In genomic region chr8:54581436-54581835, GRCm38 (mm10) we compare ENCODE assay signal across 28 mouse cellular contexts. TPM values are rescaled to one million over a fixed set of nuclear protein-coding genes. Genes with fewer than 3 reads are reported as not detected.
DNase-seq lines count a peak whose midpoint lies in the region; TF ChIP-seq lines count a peak whose summit lies in the region.
"Had no signal": no experiment of that assay in that cellular context is flagged by ENCODE, and none has a peak within 500 bp of the region (broad histone marks: within the 10 kb centered on the region; RNA-seq: fewer than 3 reads in every experiment).

No protein-coding gene starts in this region.

- H3K4me2 ChIP-seq in CH12.LX (ENCODE audit: insufficient read depth, low read depth, poor library complexity, severe bottlenecking): peak overlapping the region; percentile 51
- H3K4me2 ChIP-seq: forebrain, embryonic 13.5 days; heart, embryonic 12.5 days; heart, embryonic 15.5 days; hindbrain, embryonic 12.5 days; hindbrain, embryonic 15.5 days had no signal

- in situ Hi-C loops in CH12.LX (cut with MboI; ENCODE audit: low pct_ligation_motif_present, low pct_unique_long_range_greater_than_20kb, low sequenced_read_pairs): no loop called here

- H3K36me3 ChIP-seq in CH12.LX (replicated peaks in 1 of 2; ENCODE audit: control insufficient read depth in 1 of 2, insufficient read depth in 1 of 2, low read length in 1 of 2): no peaks in the 10 kb centered on the region
- H3K36me3 ChIP-seq: forebrain, embryonic 10.5 days; G1E; heart, embryonic 12.5 days; heart, embryonic 15.5 days; hindbrain, embryonic 12.5 days; hindbrain, embryonic 15.5 days had no signal

- no peaks in the 10 kb centered on the region for H3K27me3 ChIP-seq in CH12.LX (replicated peaks)
- H3K27me3 ChIP-seq: forebrain, embryonic 13.5 days; heart, embryonic 12.5 days; heart, embryonic 15.5 days; hindbrain, embryonic 12.5 days; hindbrain, embryonic 15.5 days had no signal

- H3K79me2 ChIP-seq in CH12.LX (replicated peaks; ENCODE audit: control insufficient read depth, extremely low read depth, insufficient read depth, poor library complexity, severe bottlenecking): no peaks in the 10 kb centered on the region

- TF ChIP-seq EP300 in CH12.LX (IDR thresholded peaks at IDR 0.05; ENCODE audit: low read length): no peak

- no peak overlapping the region for H3K4me3 ChIP-seq in CH12.LX (replicated peaks in 1 of 3; ENCODE audit: low read depth in 2 of 3, low read length in 2 of 3, poor library complexity in 1 of 3)
- H3K4me3 ChIP-seq: forebrain, embryonic 10.5 days; forebrain, embryonic 13.5 days; heart, embryonic 12.5 days; heart, embryonic 15.5 days; hindbrain, embryonic 12.5 days; hindbrain, embryonic 15.5 days had no signal

- H3K4me1 ChIP-seq in CH12.LX (ENCODE audit: control insufficient read depth in 1 of 2, insufficient read depth in 2 of 2): peaks cover 0 to 3% of the 10 kb centered on the region in 2 experiments; a peak in 1 of 4 replicates
- H3K4me1 ChIP-seq: forebrain, embryonic 10.5 days; forebrain, embryonic 13.5 days; hindbrain, embryonic 12.5 days; hindbrain, embryonic 15.5 days had no signal

- no peak overlapping the region for H3K9ac ChIP-seq in CH12.LX (ENCODE audit: insufficient read depth, low read depth)
- H3K9ac ChIP-seq: forebrain, embryonic 13.5 days; heart, embryonic 12.5 days; heart, embryonic 15.5 days; hindbrain, embryonic 12.5 days; hindbrain, embryonic 15.5 days had no signal

- no peak for TF ChIP-seq POLR2A in CH12.LX (IDR thresholded peaks at IDR 0.05; ENCODE audit: low read depth, low read length)

- intact Hi-C loops in gastrocnemius, postnatal 36 days (cut with DNase I): no loop called here

- no peak overlapping the region for H3K27ac ChIP-seq in CH12.LX (ENCODE audit: insufficient read depth, low read depth)
- H3K27ac ChIP-seq: forebrain, embryonic 10.5 days; forebrain, embryonic 13.5 days; heart, embryonic 15.5 days; hindbrain, embryonic 12.5 days; hindbrain, embryonic 15.5 days had no signal

- dilution Hi-C loops in CH12.LX (cut with MboI; ENCODE audit: extremely low pct_ligation_motif_present, extremely low pct_unique_long_range_greater_than_20kb, low sequenced_read_pairs): no loop called here

- no peaks in the 10 kb centered on the region for H3K9me3 ChIP-seq in CH12.LX (replicated peaks; ENCODE audit: low read length)
- H3K9me3 ChIP-seq: forebrain, embryonic 10.5 days; forebrain, embryonic 13.5 days; G1E; heart, embryonic 12.5 days; heart, embryonic 15.5 days; hindbrain, embryonic 12.5 days; hindbrain, embryonic 15.5 days had no signal

- TF ChIP-seq CTCF in CH12.LX (conservative IDR thresholded peaks at IDR 0.05 in 1 of 2, IDR thresholded peaks at IDR 0.05 in 1 of 2; ENCODE audit: low read depth in 2 of 2, low read length in 2 of 2): peak in 1 of 2 experiments; percentile 63; a peak in 2 of 4 replicates

- DNase-seq in gastrocnemius, adult 8-10 months (ENCODE audit: low spot score in 2 of 2): peak; percentile 15 to 41
- DNase-seq in gastrocnemius, postnatal 36 days: no peak
- DNase-seq in CH12.LX (ENCODE audit: extremely low read depth) (peak; percentile 9), ES-CJ7 (ENCODE audit: low read depth, low spot score) (peak; percentile 26)
- DNase-seq in skeletal muscle tissue, adult 2 months (ENCODE audit: low read depth, low spot score): peak; percentile 87
- DNase-seq in right cerebral cortex, postnatal 10 days (ENCODE audit: low spot score in 2 of 2): no peak
- DNase-seq: adrenal gland, adult 8-10 months; adrenal gland, postnatal 25 days; cerebellum, adult 11-12 months; cerebellum, adult 8-10 months; cerebellum, postnatal 14 days; heart, adult 18-20 months; heart, postnatal 14 days; kidney, adult 2 months had no signal

- peak; percentile 67 for TF ChIP-seq RAD21 in CH12.LX (IDR thresholded peaks at IDR 0.05; ENCODE audit: low read depth, low read length)

TF ChIP-seq in CH12.LX, 34 proteins besides CTCF, POLR2A, EP300 and RAD21:
- TF ChIP-seq PAX5 (IDR thresholded peaks at IDR 0.05; ENCODE audit: low read length) (no peak), MYC (IDR thresholded peaks at IDR 0.05; ENCODE audit: low read depth, low read length) (0 out of 2 replicates have a peak, but pooled peaks have one; percentile 25), SMC3 (IDR thresholded peaks at IDR 0.05; ENCODE audit: low read depth, low read length) (peak; percentile 49)

RNA-seq across cellular contexts. Expression of gene Spata4, which starts 19.1 kb away (rescaled TPM):
- not detected for total RNA-seq in gastrocnemius, adult 8-10 months (2022)
- not detected for total RNA-seq in gastrocnemius, postnatal 36 days (2021)
- total RNA-seq in CH12.LX (2012; rRNA removed): not detected in 2 replicates
- total RNA-seq in CH12.LX (2014; rRNA removed): not detected in 2 replicates
- not detected in 2 replicates for polyA plus RNA-seq in CH12.LX (2012; ENCODE audit: insufficient read length, low read depth)
- total RNA-seq: G1E; heart, adult 18-20 months; heart, postnatal 14 days; hematopoietic stem cell, adult 5-6 weeks had no signal
- polyA plus RNA-seq: activated CD4-positive, CD25-positive, alpha-beta regulatory T cell, adult 4 months; C2C12; CD4-positive, CD25-positive, alpha-beta regulatory T cell, adult 4 months; embryonic facial prominence, embryonic 11.5 days; forebrain, embryonic 10.5 days; forebrain, embryonic 13.5 days; G1E; heart, embryonic 12.5 days; hindbrain, embryonic 12.5 days; hindbrain, embryonic 15.5 days; intestine, embryonic 14.5 days; intestine, postnatal 0 days had no signal

RNA-seq across cellular contexts. Expression of gene Spcs3, which starts 51.6 kb away (rescaled TPM):
- 10 to 100 TPM; 25.4 to 29.8 (median 27.3) TPM for total RNA-seq in gastrocnemius, adult 8-10 months (2022)
- total RNA-seq in gastrocnemius, postnatal 36 days (2021): 10 to 100 TPM; 20.9 to 21.4 TPM
- 89.4 and 97.8 TPM in 2 replicates for total RNA-seq in CH12.LX (2012; rRNA removed)
- total RNA-seq in CH12.LX (2014; rRNA removed): 220 and 241 TPM in 2 replicates
- polyA plus RNA-seq in CH12.LX (2012; ENCODE audit: insufficient read length, low read depth): 106 and 113 TPM in 2 replicates

RNA-seq across cellular contexts. Expression of gene Asb5, which starts 52.1 kb away (rescaled TPM):
- 100 to 1,000 TPM; 183 to 235 (median 201) TPM for total RNA-seq in gastrocnemius, adult 8-10 months (2022)
- total RNA-seq in gastrocnemius, postnatal 36 days (2021): 100 to 1,000 TPM; 181 to 187 TPM
- total RNA-seq in CH12.LX (2012; rRNA removed): not detected in 2 replicates
- not detected in 2 replicates for total RNA-seq in CH12.LX (2014; rRNA removed)
- polyA plus RNA-seq in CH12.LX (2012; ENCODE audit: insufficient read length, low read depth): 0.74 TPM in 1 of 2 replicates, not detected in the other
- total RNA-seq: hematopoietic stem cell, adult 5-6 weeks had no signal
- polyA plus RNA-seq: activated CD4-positive, CD25-positive, alpha-beta regulatory T cell, adult 4 months; CD4-positive, CD25-positive, alpha-beta regulatory T cell, adult 4 months; G1E had no signal

Comparison
In these comparisons a context has a peak if more than half of its experiments do, and no peak if none do; other contexts are left out.
1. DNase-seq: peak in gastrocnemius, adult 8-10 months (2 of 2), CH12.LX (single experiment), ES-CJ7 (single experiment) and skeletal muscle tissue, adult 2 months (single experiment); none in gastrocnemius, postnatal 36 days (0 of 2) and right cerebral cortex, postnatal 10 days (0 of 2).
2. RNA of gene Asb5, which starts 52.1 kb away (total RNA-seq): 183 to 235 TPM in gastrocnemius, adult 8-10 months and 181 to 187 TPM in gastrocnemius, postnatal 36 days; not detected in CH12.LX; every median in the first group is over 100 times any median in the second.